Mouse (Mus musculus): Measurements from ENCODE around the gene Ccdc34.

DNA sequence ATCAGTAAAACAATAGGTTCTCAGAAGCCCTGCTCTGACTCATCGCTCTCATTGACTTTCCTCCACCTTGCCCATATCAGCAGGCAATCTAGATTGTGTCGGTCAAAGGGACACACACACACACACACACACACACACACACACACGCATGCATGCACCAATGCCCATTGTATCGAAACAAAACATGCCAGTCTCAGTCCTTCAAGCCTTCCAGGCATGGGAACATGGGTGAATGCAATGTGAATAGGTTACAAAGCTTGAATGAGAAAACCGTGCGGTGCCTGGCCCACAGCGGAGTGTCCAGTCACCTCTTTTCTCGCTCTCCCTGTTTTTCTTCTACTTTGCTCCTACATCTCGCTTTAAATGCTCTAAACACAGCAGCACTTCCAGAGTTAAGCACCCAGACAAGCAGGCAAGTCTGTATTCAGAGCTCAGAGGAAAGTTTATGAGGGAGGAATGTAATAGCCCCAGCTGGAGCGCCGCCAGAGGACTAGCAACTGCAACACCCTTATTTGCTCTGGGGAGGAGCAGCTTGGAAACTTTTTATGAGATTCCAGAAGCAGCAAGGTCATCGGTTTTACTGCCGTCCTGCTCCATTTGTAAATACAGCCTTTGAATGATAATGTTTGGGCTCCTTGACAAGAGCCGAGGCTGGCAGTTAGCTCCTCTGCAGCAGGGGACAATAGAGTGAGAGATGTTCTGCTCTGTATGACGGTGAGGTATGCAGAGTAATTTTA lies 174.5 kb downstream of the Ccdc34 start:
- no peak for TF ChIP-seq CTCF (IDR thresholded peaks at IDR 0.05; ENCODE audit: low read depth)
- no peak for TF ChIP-seq EP300 (IDR thresholded peaks at IDR 0.05; ENCODE audit: low read depth)
